Mouse (Mus musculus) right cerebral cortex, postnatal 14 days (tissue): ENCODE data around the gene Luc7l2.
"Not testable (repeated sequence)": the region's sequence is repeated elsewhere in the genome, so short reads cannot be mapped to it uniquely, and the experiment has no call there.

Source experiments
- DNase-seq: peaks from one replicate; pipeline ENCODE4 v3.0.0; 2022

The Luc7l2 gene

DNA sequence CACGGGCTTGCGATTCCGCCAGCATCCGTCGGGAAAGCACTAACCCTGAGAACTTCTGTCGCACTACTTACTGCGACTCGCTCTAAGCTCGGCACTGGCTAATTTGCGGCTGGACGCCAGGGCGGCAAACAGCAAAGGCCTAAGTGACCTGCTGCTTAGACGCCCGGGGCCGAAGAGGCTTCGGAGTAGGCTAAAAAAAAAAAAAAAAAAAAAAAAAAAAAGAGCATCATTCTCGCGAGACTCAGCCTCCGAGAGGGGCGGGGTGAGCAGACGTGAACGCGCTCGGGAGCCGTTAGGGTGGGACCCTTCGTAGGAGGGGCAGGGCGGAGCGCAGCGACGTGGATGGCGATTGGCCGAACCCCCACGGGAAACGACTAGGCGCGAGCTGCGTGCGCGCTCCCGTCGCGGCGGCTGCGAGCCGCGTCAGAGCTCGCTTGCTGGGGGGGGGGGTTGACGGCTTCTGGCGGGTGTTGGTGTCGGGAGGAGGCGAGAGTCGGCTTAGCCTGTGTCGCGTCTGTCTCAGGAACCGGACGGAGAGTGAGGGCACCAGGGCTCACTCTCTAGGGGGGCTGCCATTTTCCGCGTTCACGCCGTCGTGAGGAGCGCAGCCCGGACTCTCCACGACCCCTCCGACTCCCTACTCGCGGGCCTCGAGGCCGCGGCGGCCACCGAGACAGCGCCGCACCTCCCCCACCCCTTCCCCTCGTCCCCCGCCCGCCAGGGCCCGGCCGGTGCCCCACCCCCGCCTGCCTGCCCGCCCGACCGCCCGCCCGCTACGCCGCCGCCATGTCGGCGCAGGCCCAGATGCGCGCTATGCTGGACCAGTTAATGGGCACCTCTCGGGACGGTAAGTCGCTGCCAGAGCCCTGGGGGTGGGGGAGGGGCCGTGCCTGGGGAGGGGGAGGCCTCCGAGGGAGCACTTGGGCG is at the start of gene Luc7l2:
Gene Luc7l2 (plus strand): TSS at position 273 of the 927 bp plus-strand sequence.
- peak; percentile 98 for DNase-seq

GRCm38 (mm10) chr6:38512096-38512495 is 39.0 kb upstream of the Luc7l2 start:
- no peak for DNase-seq

DNA sequence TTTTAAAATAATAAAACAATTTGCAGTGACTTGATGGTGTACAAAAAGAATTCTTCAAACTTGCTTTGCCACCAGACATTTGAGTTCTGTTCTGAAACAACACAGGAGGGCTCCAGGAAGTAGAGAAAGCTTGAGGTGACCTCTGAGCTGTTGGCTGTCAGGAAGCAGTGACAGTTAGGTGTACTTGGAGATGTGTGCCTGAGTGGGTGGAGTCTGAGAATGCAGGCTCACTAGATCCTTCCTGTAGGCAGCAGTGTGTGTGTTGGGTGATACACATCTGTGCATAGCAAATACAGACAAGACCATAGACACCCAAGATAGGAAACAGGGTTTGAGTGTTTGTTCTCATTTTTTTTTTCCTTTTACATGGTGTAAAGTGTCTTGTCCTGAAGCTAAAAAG is 38.3 kb upstream of the Luc7l2 start:
- no peak for DNase-seq

DNA sequence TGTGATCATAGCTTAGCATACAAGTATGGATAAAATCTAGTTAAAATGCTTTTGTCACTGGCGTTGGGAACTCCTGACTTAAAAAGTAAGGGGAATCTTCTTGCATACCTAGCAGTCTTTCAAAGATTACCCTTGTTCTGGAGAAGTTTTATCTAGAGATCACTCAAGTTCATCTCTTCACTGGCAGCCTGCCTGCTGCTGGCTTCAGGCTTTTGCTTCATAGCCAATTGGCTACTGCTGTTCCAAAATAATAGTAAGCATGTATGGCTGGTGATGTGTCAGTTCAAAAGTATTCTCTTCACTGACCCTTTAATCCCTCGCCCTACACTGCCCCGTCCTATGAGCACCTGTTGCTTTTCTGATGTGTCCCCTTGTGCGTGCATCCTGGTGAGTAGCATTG is 35.9 kb upstream of the Luc7l2 start:
- DNase-seq: no peak

GRCm38 (mm10) chr6:38523851-38524250 is 27.3 kb upstream of the Luc7l2 start:
- DNase-seq: no peak

DNA sequence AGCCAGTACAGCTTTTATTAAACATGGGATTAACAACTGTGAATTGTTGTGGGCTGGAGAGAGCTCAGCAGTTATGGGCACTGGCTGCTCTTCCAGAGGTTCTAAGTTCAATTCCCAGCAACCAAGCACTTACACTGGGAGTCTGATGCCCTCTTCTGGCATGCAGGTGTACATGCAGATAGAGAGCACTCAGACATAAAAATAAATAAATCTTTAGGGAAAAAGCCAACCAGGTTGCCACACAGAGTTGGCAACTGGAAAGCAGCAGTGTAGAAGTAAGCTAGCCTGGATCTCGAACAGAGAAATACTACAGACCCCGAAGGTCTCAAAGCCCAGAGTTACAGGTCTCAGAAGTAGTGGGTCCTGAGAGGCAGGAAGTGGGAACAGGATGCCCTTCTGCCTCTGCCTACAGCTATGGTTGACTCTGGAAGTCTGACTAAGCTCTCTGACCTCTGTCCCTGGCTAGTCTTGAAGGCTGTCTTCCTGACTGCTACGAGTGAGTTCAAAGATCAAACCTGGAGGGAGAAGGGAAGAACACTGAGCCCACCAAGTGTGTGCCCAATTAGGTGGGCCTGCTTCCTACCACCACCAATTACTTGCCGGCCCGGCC is 19.8 kb upstream of the Luc7l2 start:
- DNase-seq: no peak

DNA sequence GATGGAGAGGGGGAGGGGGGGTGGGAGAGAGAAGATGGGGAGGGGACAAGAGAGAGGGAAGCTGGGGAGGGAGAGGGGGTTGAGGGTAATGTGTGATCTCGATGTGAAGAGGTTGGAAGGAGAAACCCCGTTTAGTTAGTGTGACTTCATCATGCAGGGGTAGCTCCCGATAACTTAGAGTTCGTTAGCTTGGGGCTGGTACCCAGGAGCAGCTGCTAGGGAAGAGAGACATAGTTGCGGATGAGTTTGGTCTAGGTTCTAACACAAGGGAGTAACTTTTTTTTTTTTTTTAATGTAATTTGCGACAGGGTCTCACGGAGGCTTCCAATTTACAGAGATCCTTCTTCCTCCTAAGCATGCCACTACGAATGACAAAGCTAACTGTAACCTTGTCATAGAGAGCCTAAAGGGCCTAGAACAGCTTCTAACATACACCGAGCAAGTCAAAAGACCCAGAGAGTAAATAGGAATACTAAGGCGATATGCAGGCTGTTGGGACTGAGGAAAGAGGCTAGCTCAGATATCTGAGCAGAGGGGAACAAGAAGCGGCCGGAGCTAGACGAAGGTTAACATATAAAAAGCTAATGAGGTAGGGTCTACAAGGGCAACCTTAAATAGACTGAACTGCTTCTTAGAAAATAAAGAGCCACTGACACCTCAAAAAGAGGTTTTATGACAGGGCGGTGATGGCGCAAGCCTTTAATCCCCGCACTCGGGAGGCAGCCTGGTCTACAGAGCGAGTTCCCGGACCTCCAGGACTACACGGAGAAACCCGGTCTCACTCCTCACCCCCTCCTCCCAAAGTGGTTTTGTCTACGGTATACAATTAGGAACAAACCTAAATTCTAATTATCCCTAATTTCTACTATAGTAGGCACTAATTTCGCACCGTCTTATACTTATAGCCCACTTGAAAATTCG is 18.4 kb upstream of the Luc7l2 start:
- peak; percentile 30 for DNase-seq

GRCm38 (mm10) chr6:38533428-38534405 is 17.4 kb upstream of the Luc7l2 start, which contains the start of gene Fmc1:
Gene Fmc1, plus strand, starts transcription at chr6:38533502.
- DNase-seq: peak; percentile 97

- DNase-seq: peak; percentile 98
Observed at GRCm38 (mm10) chr6:38534640-38535365, 16.3 kb upstream of the Luc7l2 start.

- DNase-seq: no peak
Observed at GRCm38 (mm10) chr6:38535366-38535690, 15.8 kb upstream of the Luc7l2 start.

DNA sequence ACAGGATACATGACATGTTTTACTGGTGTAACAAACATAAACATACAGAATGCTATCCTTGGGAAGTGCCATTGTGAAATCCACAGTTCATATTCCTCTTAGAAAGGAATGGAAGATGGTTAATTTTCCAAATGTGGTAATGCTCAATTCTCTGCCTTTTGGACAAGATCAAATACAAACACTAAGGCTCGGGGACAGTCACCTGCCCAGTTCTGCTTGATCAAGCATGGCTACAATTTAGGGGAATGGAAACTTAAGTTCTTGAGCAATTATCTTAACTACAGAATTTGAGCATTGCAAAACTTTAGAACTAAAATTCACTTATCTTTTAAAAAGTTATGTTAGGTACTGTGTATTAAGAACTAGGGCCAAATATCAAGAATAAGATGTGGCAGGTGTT is 15.3 kb upstream of the Luc7l2 start:
- no peak for DNase-seq

DNA sequence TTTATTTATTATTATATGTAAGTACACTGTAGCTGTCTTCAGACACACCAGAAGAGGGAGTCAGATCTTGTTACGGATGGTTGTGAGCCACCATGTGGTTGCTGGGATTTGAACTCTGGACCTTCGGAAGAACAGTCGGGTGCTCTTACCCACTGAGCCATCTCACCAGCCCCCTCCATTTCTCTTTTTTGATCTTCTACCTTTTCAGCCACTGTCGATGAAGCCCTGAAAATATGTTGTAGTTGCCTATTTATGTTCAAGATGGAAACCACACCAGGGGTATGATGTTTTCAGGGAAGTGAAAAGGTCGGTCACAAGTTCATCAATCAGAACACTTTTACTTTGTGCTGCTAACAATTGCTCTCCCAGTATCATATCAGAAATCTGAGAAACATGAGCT is 7.0 kb upstream of the Luc7l2 start:
- DNase-seq: not testable (repeated sequence)

- not testable (repeated sequence) for DNase-seq
Observed at GRCm38 (mm10) chr6:38547005-38547404, 4.1 kb upstream of the Luc7l2 start.

- DNase-seq: no peak
Observed at GRCm38 (mm10) chr6:38547707-38548106, 3.4 kb upstream of the Luc7l2 start.

DNA sequence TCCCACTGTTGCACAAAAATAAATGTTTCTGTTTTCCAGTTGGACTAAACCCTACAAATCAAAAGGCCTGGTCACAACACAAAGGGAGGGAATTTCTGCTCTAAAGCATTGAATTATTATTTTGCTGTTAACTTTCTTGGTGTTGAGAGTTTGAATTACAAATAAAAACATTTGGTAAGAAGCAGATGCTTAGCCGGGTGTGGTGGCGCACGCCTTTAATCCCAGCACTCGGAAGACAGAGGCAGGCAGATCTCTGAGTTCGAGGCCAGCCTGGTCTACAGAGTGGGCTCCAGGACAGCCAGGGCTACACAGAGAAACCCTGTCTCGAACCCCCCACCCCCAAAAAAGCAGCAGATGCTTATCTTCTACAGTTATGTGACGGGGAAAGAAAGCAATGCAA is 2.5 kb upstream of the Luc7l2 start:
- not testable (repeated sequence) for DNase-seq

- DNase-seq: not testable (repeated sequence)
Observed at GRCm38 (mm10) chr6:38549840-38550239, 1.3 kb upstream of the Luc7l2 start.

DNA sequence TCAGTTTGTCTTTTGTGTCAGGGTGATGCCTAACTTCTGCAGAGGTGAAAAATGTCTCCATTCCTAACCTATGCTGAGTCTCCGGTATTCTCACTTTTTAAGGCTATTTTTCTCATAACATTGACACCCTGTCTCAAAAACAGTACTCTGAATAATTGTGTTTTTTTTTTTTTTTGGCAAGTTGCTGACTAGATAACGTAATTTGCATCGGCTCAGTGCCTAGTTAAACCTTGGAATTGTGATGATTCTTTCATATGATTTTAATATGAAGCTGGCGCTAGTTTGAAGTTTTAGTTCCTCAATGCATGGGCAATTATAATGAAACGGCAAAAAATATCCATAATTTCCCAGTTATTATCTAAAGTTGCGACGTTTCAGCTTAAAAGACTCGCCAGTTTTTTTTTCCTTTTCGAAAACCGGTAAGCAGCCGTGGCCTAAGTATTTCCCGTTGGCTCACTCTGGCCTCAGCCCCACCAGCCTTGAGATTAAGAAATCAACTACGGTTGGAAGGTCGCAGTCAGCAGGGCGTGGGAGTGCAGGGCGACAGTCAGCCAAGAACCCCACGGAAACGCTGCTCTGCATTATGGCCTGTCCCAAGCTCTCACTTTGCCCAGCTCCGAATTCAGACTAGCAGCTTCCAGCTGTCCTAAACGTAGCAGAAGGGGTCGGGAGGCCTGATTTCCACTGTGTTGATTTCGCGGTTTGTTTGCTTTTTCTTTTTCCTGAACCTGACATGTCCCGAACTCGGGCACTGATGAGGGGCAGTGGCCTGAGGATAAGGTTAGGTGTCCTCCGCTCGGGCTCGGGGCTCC is 678 bp upstream of the Luc7l2 start:
- peak; percentile 43 for DNase-seq

- peak; percentile 97 for DNase-seq
Observed at GRCm38 (mm10) chr6:38551989-38552635, 978 bp downstream of the Luc7l2 start.

GRCm38 (mm10) chr6:38552636-38553000 is 1.5 kb downstream of the Luc7l2 start:
- no peak for DNase-seq

DNA sequence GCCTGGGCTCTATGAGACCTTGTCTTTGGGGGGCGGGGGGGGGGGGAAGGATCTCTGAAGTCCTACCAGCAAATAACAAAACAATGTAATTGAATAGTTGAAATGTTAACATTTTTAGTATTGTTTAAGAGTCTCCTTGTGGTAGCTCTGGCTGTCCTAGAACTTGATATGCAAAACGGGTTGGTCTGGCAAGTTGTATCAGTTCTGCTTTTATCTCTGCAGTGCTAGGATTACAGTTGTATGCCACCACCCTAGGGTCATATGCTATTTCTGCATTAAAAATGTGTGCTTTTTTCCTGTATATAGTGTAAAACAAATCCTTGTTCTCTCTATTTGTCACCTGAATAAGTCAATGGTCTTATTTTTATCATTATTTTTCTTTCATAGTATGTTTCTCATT is 25.0 kb downstream of the Luc7l2 start:
- no peak for DNase-seq
